Mouse (Mus musculus) G1E (cell line): Measurements from ENCODE around the gene Kcnk3.

Source experiments
- CTCF ChIP-seq: IDR thresholded peaks from 2 replicates; pipeline ENCODE4 v1.5.1; 2012; ENCODE audit warnings: low read depth, low read length, inconsistent platforms, mixed read lengths
- GATA1 ChIP-seq: IDR thresholded peaks from 2 replicates; pipeline ENCODE4 v1.6.1; 2012; ENCODE audit warnings: borderline replicate concordance, low read length, inconsistent platforms, mixed read lengths
- POLR2AphosphoS5 ChIP-seq: IDR thresholded peaks from 2 replicates; pipeline ENCODE4 v1.6.1; 2012; ENCODE audit warnings: low read depth, low read length, inconsistent platforms; ENCODE audit not compliant: insufficient replicate concordance
- TAL1 ChIP-seq: conservative IDR thresholded peaks from 2 replicates; pipeline ENCODE4 v1.6.1; 2012; ENCODE audit warnings: low read depth, low read length, inconsistent platforms, mixed read lengths

- TF ChIP-seq CTCF (no peak), GATA1 (no peak), POLR2AphosphoS5 (no peak), TAL1 (no peak)
These were observed 38.5 kb downstream of the Kcnk3 start for GRCm38 (mm10) chr5:30626331-30627105.
